Mouse (Mus musculus) bone marrow, adult 2 months (tissue): ENCODE results near the gene Smpd3.

Source experiments
- CTCF ChIP-seq: fragments of 200-500 bp; IDR thresholded peaks from 2 replicates; pipeline ENCODE4 v1.5.1; 2011; ENCODE audit warnings: low read length, control low read depth; ENCODE audit not compliant: control insufficient read depth, insufficient read depth
- POLR2A ChIP-seq: fragments of 200-500 bp; IDR thresholded peaks from 2 replicates; pipeline ENCODE4 v1.6.1; 2011; ENCODE audit warnings: low read depth, mild to moderate bottlenecking, control low read depth, low read length, borderline replicate concordance; ENCODE audit not compliant: control insufficient read depth

DNA sequence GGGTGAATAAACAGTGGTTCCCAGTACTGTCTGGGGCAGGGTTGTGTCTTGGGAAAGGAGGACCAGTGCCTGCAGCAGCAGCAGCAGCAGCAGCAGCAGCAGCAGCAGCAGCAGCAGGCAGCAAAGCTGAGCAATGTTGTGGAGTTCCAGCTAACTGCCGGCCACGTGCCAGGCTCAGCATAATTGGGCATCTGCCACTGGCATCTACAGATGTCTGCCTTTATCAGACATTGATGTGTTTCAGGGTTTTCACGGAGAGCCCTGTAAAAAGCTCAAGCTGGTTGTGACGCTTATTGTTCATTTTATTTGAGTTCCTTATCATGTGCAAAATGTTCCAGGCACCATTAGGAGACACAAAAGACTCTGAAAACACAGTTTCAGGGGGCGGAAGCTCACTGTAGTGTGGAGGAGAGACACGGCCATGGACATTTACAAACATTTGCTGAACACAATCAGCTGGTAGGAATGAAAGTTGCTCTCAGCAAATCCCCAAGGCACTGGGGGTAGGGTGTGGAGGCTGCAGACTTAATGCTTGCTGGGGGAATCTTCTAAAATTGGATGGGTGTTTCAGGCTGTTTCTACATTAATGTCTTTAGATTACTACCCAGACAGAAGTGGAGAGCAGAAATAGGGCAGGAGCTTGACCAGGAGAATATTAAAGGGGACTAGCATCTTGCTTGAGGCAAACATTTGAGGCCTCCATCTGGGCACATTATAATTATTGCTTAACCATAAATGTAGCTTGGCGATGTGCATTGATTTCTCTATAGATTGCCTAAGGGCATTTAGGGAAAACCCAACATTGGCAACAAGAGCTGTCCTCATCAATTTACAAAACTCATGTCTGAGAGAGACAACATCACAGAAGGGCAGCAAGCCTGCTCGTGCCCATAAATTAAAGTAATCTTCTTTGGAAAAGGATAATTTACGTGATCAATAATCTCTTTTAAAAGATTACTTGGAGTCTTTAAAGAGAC lies 36.8 kb downstream of the Smpd3 start:
- TF ChIP-seq CTCF (no peak), POLR2A (no peak)
